Mouse (Mus musculus): ENCODE results near the gene Dusp10.

Gene Dusp10

GRCm38 (mm10) chr1:184002470-184002869, 10.6 kb upstream of the Dusp10 start:
- Histone ChIP-seq H3K4me1 (replicated peaks; ENCODE audit: low read depth, low read length) (no peaks in the 10 kb centered on the region), H3K27me3 (ENCODE audit: insufficient read depth, low read length) (0 out of 2 replicates have a peak, but pooled peaks cover 2% of the 10 kb centered on the region), H3K4me3 (replicated peaks; ENCODE audit: low read length) (no peak overlapping the region), H3K9me3 (ENCODE audit: low read length) (0 out of 2 replicates have a peak, but pooled peaks cover 15% of the 10 kb centered on the region), H3K36me3 (ENCODE audit: insufficient read depth, low read length) (no peaks in the 10 kb centered on the region)
- TF ChIP-seq NANOG (IDR thresholded peaks at IDR 0.05; ENCODE audit: borderline replicate concordance, low read length) (no peak), CTCF (conservative IDR thresholded peaks at IDR 0.05; ENCODE audit: low read length) (no peak), POU5F1 (IDR thresholded peaks at IDR 0.05; ENCODE audit: borderline replicate concordance, low read length) (no peak)

GRCm38 (mm10) chr1:184004311-184004710, 8.8 kb upstream of the Dusp10 start:
- TF ChIP-seq CTCF (conservative IDR thresholded peaks at IDR 0.05; ENCODE audit: low read length), result no peak
- TF ChIP-seq POU5F1 (IDR thresholded peaks at IDR 0.05; ENCODE audit: borderline replicate concordance, low read length), result no peak
- no peak for TF ChIP-seq NANOG (IDR thresholded peaks at IDR 0.05; ENCODE audit: borderline replicate concordance, low read length)
- Histone ChIP-seq H3K4me1 (replicated peaks; ENCODE audit: low read depth, low read length) (no peaks in the 10 kb centered on the region), H3K36me3 (ENCODE audit: insufficient read depth, low read length) (no peaks in the 10 kb centered on the region), H3K4me3 (replicated peaks; ENCODE audit: low read length) (no peak overlapping the region), H3K27me3 (ENCODE audit: insufficient read depth, low read length) (0 out of 2 replicates have a peak, but pooled peaks cover 2% of the 10 kb centered on the region), H3K9me3 (ENCODE audit: low read length) (0 out of 2 replicates have a peak, but pooled peaks cover 15% of the 10 kb centered on the region)

GRCm38 (mm10) chr1:184005315-184006058, 7.6 kb upstream of the Dusp10 start:
- Histone ChIP-seq H3K36me3 (ENCODE audit: insufficient read depth, low read length) (no peaks in the 10 kb centered on the region), H3K9me3 (ENCODE audit: low read length) (0 out of 2 replicates have a peak, but pooled peaks cover 7% of the 10 kb centered on the region), H3K27me3 (ENCODE audit: insufficient read depth, low read length) (0 out of 2 replicates have a peak, but pooled peaks cover 2% of the 10 kb centered on the region), H3K4me3 (replicated peaks; ENCODE audit: low read length) (no peak overlapping the region), H3K4me1 (replicated peaks; ENCODE audit: low read depth, low read length) (no peaks in the 10 kb centered on the region)
- no peak for TF ChIP-seq NANOG (IDR thresholded peaks at IDR 0.05; ENCODE audit: borderline replicate concordance, low read length)
- no peak for TF ChIP-seq POU5F1 (IDR thresholded peaks at IDR 0.05; ENCODE audit: borderline replicate concordance, low read length)
- TF ChIP-seq CTCF (conservative IDR thresholded peaks at IDR 0.05; ENCODE audit: low read length), result no peak

- no peaks in the 10 kb centered on the region for H3K36me3 ChIP-seq (ENCODE audit: insufficient read depth, low read length)
- no peak for TF ChIP-seq POU5F1 (IDR thresholded peaks at IDR 0.05; ENCODE audit: borderline replicate concordance, low read length)
- no peak for TF ChIP-seq NANOG (IDR thresholded peaks at IDR 0.05; ENCODE audit: borderline replicate concordance, low read length)
- no peak for TF ChIP-seq CTCF (conservative IDR thresholded peaks at IDR 0.05; ENCODE audit: low read length)
- no peak overlapping the region for H3K4me3 ChIP-seq (replicated peaks; ENCODE audit: low read length)
- 0 out of 2 replicates have a peak, but pooled peaks cover 3% of the 10 kb centered on the region for H3K9me3 ChIP-seq (ENCODE audit: low read length)
- H3K27me3 ChIP-seq (ENCODE audit: insufficient read depth, low read length), result 0 out of 2 replicates have a peak, but pooled peaks cover 2% of the 10 kb centered on the region
- no peaks in the 10 kb centered on the region for H3K4me1 ChIP-seq (replicated peaks; ENCODE audit: low read depth, low read length)
These were observed 7.0 kb upstream of the Dusp10 start for GRCm38 (mm10) chr1:184006086-184006485.

GRCm38 (mm10) chr1:184011311-184011710, 1.8 kb upstream of the Dusp10 start:
- H3K9me3 ChIP-seq (ENCODE audit: low read length), result no peaks in the 10 kb centered on the region
- no peaks in the 10 kb centered on the region for H3K27me3 ChIP-seq (ENCODE audit: insufficient read depth, low read length)
- no peaks in the 10 kb centered on the region for H3K4me1 ChIP-seq (replicated peaks; ENCODE audit: low read depth, low read length)
- H3K4me3 ChIP-seq (replicated peaks; ENCODE audit: low read length), result no peak overlapping the region
- TF ChIP-seq CTCF (conservative IDR thresholded peaks at IDR 0.05; ENCODE audit: low read length) (no peak), POU5F1 (IDR thresholded peaks at IDR 0.05; ENCODE audit: borderline replicate concordance, low read length) (no peak), NANOG (IDR thresholded peaks at IDR 0.05; ENCODE audit: borderline replicate concordance, low read length) (no peak)
- H3K36me3 ChIP-seq (ENCODE audit: insufficient read depth, low read length), result no peaks in the 10 kb centered on the region

GRCm38 (mm10) chr1:184014091-184014490, 989 bp downstream of the Dusp10 start:
- TF ChIP-seq CTCF (conservative IDR thresholded peaks at IDR 0.05; ENCODE audit: low read length), result no peak
- no peak for TF ChIP-seq NANOG (IDR thresholded peaks at IDR 0.05; ENCODE audit: borderline replicate concordance, low read length)
- TF ChIP-seq POU5F1 (IDR thresholded peaks at IDR 0.05; ENCODE audit: borderline replicate concordance, low read length), result no peak
- peaks cover 21% of the 10 kb centered on the region for H3K4me1 ChIP-seq (replicated peaks; ENCODE audit: low read depth, low read length)

GRCm38 (mm10) chr1:184015995-184016730, 3.1 kb downstream of the Dusp10 start:
- TF ChIP-seq POU5F1 (IDR thresholded peaks at IDR 0.05; ENCODE audit: borderline replicate concordance, low read length) (no peak), CTCF (conservative IDR thresholded peaks at IDR 0.05; ENCODE audit: low read length) (no peak), NANOG (IDR thresholded peaks at IDR 0.05; ENCODE audit: borderline replicate concordance, low read length) (no peak)
- no peaks in the 10 kb centered on the region for H3K27me3 ChIP-seq (ENCODE audit: insufficient read depth, low read length)
- H3K9me3 ChIP-seq (ENCODE audit: low read length), result no peaks in the 10 kb centered on the region; the same call in 1 of the 2 replicates
- peaks cover 30% of the 10 kb centered on the region for H3K4me1 ChIP-seq (replicated peaks; ENCODE audit: low read depth, low read length)
- H3K4me3 ChIP-seq (replicated peaks; ENCODE audit: low read length), result no peak overlapping the region
- H3K36me3 ChIP-seq (ENCODE audit: insufficient read depth, low read length), result no peaks in the 10 kb centered on the region

More at GRCm38 (mm10) chr1:184014091-184014490, 989 bp downstream of the Dusp10 start:
- no peaks in the 10 kb centered on the region for H3K9me3 ChIP-seq (ENCODE audit: low read length)
- no peaks in the 10 kb centered on the region for H3K27me3 ChIP-seq (ENCODE audit: insufficient read depth, low read length)
- H3K36me3 ChIP-seq (ENCODE audit: insufficient read depth, low read length), result no peaks in the 10 kb centered on the region
- H3K4me3 ChIP-seq (replicated peaks; ENCODE audit: low read length), result no peak overlapping the region

GRCm38 (mm10) chr1:184017606-184018005, 4.5 kb downstream of the Dusp10 start:
- Histone ChIP-seq H3K9me3 (ENCODE audit: low read length) (no peaks in the 10 kb centered on the region; the same call in 1 of the 2 replicates), H3K36me3 (ENCODE audit: insufficient read depth, low read length) (no peaks in the 10 kb centered on the region), H3K4me3 (replicated peaks; ENCODE audit: low read length) (no peak overlapping the region), H3K4me1 (replicated peaks; ENCODE audit: low read depth, low read length) (peaks cover 30% of the 10 kb centered on the region), H3K27me3 (ENCODE audit: insufficient read depth, low read length) (no peaks in the 10 kb centered on the region)
- no peak for TF ChIP-seq NANOG (IDR thresholded peaks at IDR 0.05; ENCODE audit: borderline replicate concordance, low read length)
- TF ChIP-seq CTCF (conservative IDR thresholded peaks at IDR 0.05; ENCODE audit: low read length), result no peak
- no peak for TF ChIP-seq POU5F1 (IDR thresholded peaks at IDR 0.05; ENCODE audit: borderline replicate concordance, low read length)
